Mouse (Mus musculus) heart, embryonic 15.5 days (tissue): ENCODE results near the gene Cnih1. TPM values are rescaled to one million over a fixed set of nuclear protein-coding genes. Genes with fewer than 3 reads are reported as not detected.

Source experiments
- ATAC-seq: fragments of 200-750 bp; cut with Nextera tagmentation; replicated peaks from 2 replicates; pipeline ENCODE4 v1.8.0; 2017; ENCODE audit warnings: low read depth, moderate TSS enrichment; ENCODE audit not compliant: insufficient number of reproducible peaks, insufficient read depth, low FRiP score
- H3K27ac ChIP-seq: fragments of 300-500 bp; sonication (generic); 2 replicates; pipeline ENCODE4 v1.5.1; 2015; ENCODE audit warnings: mild to moderate bottlenecking, inconsistent platforms
- H3K27me3 ChIP-seq: fragments of 300-500 bp; sonication (generic); 2 replicates; pipeline ENCODE4 v1.6.1; 2015; ENCODE audit warnings: inconsistent platforms
- H3K36me3 ChIP-seq: fragments of 300-500 bp; sonication (generic); 2 replicates; pipeline ENCODE4 v1.6.1; 2015; ENCODE audit warnings: mild to moderate bottlenecking, inconsistent platforms
- H3K4me1 ChIP-seq: fragments of 300-500 bp; sonication (generic); replicated peaks from 2 replicates; pipeline ENCODE4 v1.6.1; 2015; ENCODE audit warnings: inconsistent platforms
- H3K4me2 ChIP-seq: fragments of 300-500 bp; sonication (generic); 2 replicates; pipeline ENCODE4 v1.6.1; 2015; ENCODE audit warnings: inconsistent platforms, mild to moderate bottlenecking, moderate library complexity
- H3K4me3 ChIP-seq: fragments of 300-500 bp; sonication (generic); 2 replicates; pipeline ENCODE4 v1.5.1; 2015; ENCODE audit warnings: mild to moderate bottlenecking, inconsistent platforms
- H3K9ac ChIP-seq: fragments of 300-500 bp; sonication (generic); 2 replicates; pipeline ENCODE4 v1.6.1; 2015; ENCODE audit warnings: mild to moderate bottlenecking, inconsistent platforms
- H3K9me3 ChIP-seq: fragments of 300-500 bp; sonication (generic); replicated peaks from 2 replicates; pipeline ENCODE4 v1.6.1; 2016; ENCODE audit warnings: inconsistent platforms
- WGBS: fragments of 180-500 bp; shearing (Covaris S2); methylation state at CpG from one replicate; pipeline ENCODE4 v1.1.7; 2015; ENCODE audit warnings: mixed read lengths; 5-methylcytosine and 5-hydroxymethylcytosine counted together
- polyA plus RNA-seq: library from polyadenylated mRNA; unstranded; fragments of >200 nt; fragmentation: Nextera tagmentation; extraction: Ambion mirVana; gene quantifications from 2 replicates; pipeline ENCODE4 v1.2.1, GENCODE M21; 2015

The Cnih1 gene
- polyA plus RNA-seq, 1 experiment from 2014 or later, result 140 TPM

- Histone ChIP-seq H3K27ac (no peak overlapping the region), H3K27me3 (no peaks in the 10 kb centered on the region), H3K9me3 (no peaks in the 10 kb centered on the region), H3K9ac (no peak overlapping the region), H3K4me1 (peaks cover 15% of the 10 kb centered on the region), H3K4me2 (no peak overlapping the region), H3K4me3 (no peak overlapping the region), H3K36me3 (peaks cover 13% of the 10 kb centered on the region; the same call in 1 of the 2 replicates)
- 86% methylated on average over 8 of the region's 8 CpGs for WGBS
- ATAC-seq, result no peak
These were observed 28.9 kb upstream of the Cnih1 start for GRCm38 (mm10) chr14:46816916-46817622.

DNA sequence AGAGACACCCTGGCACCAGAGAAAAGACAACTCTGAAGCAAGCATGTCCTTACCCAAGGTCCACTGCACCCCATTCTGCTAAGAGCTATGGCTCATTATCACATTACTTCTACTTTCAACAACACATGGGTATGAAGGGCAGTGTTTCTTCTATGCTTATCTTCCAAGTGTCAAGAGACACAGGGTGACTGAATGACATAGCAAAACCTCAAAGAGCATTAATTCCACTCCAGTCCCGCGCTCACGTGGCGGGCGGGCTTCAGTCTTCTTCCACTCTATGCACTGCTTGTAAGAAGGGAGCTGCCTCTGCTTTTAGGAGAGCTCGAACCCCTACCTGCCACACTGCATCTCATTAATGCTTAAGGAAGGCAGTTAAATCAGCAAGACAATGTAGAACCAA is 27.4 kb upstream of the Cnih1 start:
- Histone ChIP-seq H3K4me2 (no peak overlapping the region), H3K36me3 (peaks cover 24% of the 10 kb centered on the region)

DNA sequence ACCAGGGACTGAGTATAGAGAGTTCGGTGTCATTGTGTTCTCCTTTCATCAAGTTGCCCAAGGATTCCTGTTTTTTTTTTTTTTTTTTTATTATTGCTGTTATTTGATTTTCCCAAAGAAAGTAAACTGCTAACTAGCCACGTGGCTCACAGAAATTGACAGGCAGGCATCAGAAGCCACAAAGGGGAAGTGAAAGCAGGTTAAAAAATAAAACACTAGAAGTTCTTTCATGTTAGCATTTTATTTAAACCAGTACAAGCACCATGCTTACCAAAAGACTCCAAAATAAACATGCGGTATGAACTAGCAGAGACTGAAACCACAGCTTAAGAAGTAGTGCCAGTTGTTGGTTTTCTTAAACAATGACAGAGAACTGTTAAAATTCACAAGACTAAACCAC is 19.7 kb upstream of the Cnih1 start:
- WGBS, result 75% methylated on average over 3 of the region's 3 CpGs
- Histone ChIP-seq H3K36me3 (peaks cover 31% of the 10 kb centered on the region), H3K27me3 (no peaks in the 10 kb centered on the region), H3K4me1 (no peaks in the 10 kb centered on the region), H3K27ac (no peak overlapping the region), H3K9me3 (no peaks in the 10 kb centered on the region), H3K4me3 (no peak overlapping the region), H3K9ac (no peak overlapping the region), H3K4me2 (no peak overlapping the region)
- ATAC-seq, result no peak

More for the DNA sequence above, 27.4 kb upstream of the Cnih1 start:
- no peak overlapping the region for H3K27ac ChIP-seq
- ATAC-seq, result no peak
- no peaks in the 10 kb centered on the region for H3K27me3 ChIP-seq
- H3K4me3 ChIP-seq, result no peak overlapping the region
- H3K9ac ChIP-seq, result no peak overlapping the region
- 64% methylated on average over 6 of the region's 6 CpGs for WGBS
- H3K4me1 ChIP-seq, result peaks cover 10% of the 10 kb centered on the region
- no peaks in the 10 kb centered on the region for H3K9me3 ChIP-seq

GRCm38 (mm10) chr14:46806186-46806585 is 18.0 kb upstream of the Cnih1 start:
- Histone ChIP-seq H3K27ac (no peak overlapping the region), H3K9ac (no peak overlapping the region), H3K4me2 (no peak overlapping the region), H3K4me1 (no peaks in the 10 kb centered on the region), H3K36me3 (peaks cover 22% of the 10 kb centered on the region), H3K4me3 (no peak overlapping the region), H3K27me3 (no peaks in the 10 kb centered on the region), H3K9me3 (no peaks in the 10 kb centered on the region)
- 74% methylated on average over 5 of the region's 5 CpGs for WGBS
- ATAC-seq, result no peak

GRCm38 (mm10) chr14:46803791-46804190 is 15.6 kb upstream of the Cnih1 start:
- Histone ChIP-seq H3K9ac (no peak overlapping the region), H3K4me2 (no peak overlapping the region), H3K9me3 (no peaks in the 10 kb centered on the region), H3K27me3 (no peaks in the 10 kb centered on the region), H3K27ac (no peak overlapping the region), H3K36me3 (peaks cover 4% of the 10 kb centered on the region; the same call in 1 of the 2 replicates), H3K4me3 (no peak overlapping the region), H3K4me1 (no peaks in the 10 kb centered on the region)
- 67% methylated on average over 1 of the region's 1 CpGs for WGBS
- ATAC-seq, result no peak

DNA sequence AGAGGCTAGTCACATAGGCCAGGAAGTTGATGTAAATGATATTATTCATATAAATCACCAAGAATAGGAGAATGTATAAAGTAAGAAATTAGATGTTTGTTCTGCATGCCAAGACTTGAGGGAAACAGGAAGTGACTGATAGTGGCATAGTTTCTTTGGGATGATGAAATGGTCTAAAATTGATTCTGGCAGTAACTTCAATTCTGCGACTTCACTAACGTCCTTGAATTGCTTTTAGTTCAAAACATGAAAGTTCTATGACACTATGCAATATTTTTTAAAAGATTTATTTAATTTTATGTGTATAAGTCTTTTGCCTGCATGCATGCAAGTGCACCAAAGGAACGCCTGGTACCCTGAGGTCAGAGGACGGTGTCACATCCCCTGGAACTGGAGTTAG is 15.0 kb upstream of the Cnih1 start:
- H3K36me3 ChIP-seq, result peaks cover 3% of the 10 kb centered on the region; the same call in 1 of the 2 replicates
- H3K4me2 ChIP-seq, result no peak overlapping the region
- no peak overlapping the region for H3K4me3 ChIP-seq
- H3K27me3 ChIP-seq, result no peaks in the 10 kb centered on the region
- no peak overlapping the region for H3K27ac ChIP-seq
- ATAC-seq, result no peak
- WGBS, result 81% methylated on average over 4 of the region's 4 CpGs
- no peak overlapping the region for H3K9ac ChIP-seq
- H3K9me3 ChIP-seq, result no peaks in the 10 kb centered on the region
- no peaks in the 10 kb centered on the region for H3K4me1 ChIP-seq

GRCm38 (mm10) chr14:46800684-46801345 is 12.6 kb upstream of the Cnih1 start:
- no peaks in the 10 kb centered on the region for H3K4me1 ChIP-seq
- H3K36me3 ChIP-seq, result no peaks in the 10 kb centered on the region
- no peak overlapping the region for H3K27ac ChIP-seq
- no peak overlapping the region for H3K4me3 ChIP-seq
- WGBS, result 51% methylated on average over 3 of the region's 3 CpGs
- no peaks in the 10 kb centered on the region for H3K9me3 ChIP-seq
- no peak overlapping the region for H3K9ac ChIP-seq
- no peak overlapping the region for H3K4me2 ChIP-seq
- ATAC-seq, result no peak
- H3K27me3 ChIP-seq, result no peaks in the 10 kb centered on the region

- Histone ChIP-seq H3K9me3 (no peaks in the 10 kb centered on the region), H3K27ac (no peak overlapping the region)
- 84% methylated on average over 5 of the region's 5 CpGs for WGBS
These were observed 5.9 kb upstream of the Cnih1 start for GRCm38 (mm10) chr14:46794157-46794556.

GRCm38 (mm10) chr14:46790723-46791122 is 2.5 kb upstream of the Cnih1 start:
- H3K4me2 ChIP-seq, result no peak overlapping the region
- no peak overlapping the region for H3K27ac ChIP-seq
- peaks cover 17% of the 10 kb centered on the region for H3K4me1 ChIP-seq
- H3K27me3 ChIP-seq, result no peaks in the 10 kb centered on the region
- ATAC-seq, result no peak
- no peaks in the 10 kb centered on the region for H3K9me3 ChIP-seq
- H3K36me3 ChIP-seq, result no peaks in the 10 kb centered on the region
- H3K9ac ChIP-seq, result no peak overlapping the region
- WGBS, result 88% methylated on average over 6 of the region's 6 CpGs
- no peak overlapping the region for H3K4me3 ChIP-seq

More at GRCm38 (mm10) chr14:46794157-46794556, 5.9 kb upstream of the Cnih1 start:
- no peak for ATAC-seq
- Histone ChIP-seq H3K4me3 (no peak overlapping the region), H3K9ac (no peak overlapping the region), H3K36me3 (no peaks in the 10 kb centered on the region), H3K27me3 (no peaks in the 10 kb centered on the region), H3K4me2 (no peak overlapping the region), H3K4me1 (peaks cover 1% of the 10 kb centered on the region; the same call in 1 of the 2 replicates)

DNA sequence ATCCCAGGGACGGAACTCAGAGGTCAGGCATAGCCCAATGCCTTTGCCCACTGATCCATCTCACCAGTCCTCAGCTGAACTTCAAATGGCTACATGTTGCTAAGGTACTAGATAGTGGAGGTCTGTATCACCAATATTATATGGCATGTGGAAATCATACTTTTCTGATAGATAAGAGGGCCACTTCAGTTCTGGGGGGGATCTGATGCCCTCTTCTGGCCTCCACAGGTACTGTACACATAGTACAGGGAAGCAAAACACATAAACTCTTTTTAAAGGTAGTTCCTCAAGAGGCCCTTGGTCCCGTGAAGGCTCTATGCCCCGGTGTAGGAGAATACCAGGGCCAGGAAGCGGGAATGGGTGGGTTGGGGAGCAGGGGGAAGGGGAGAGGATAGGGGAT is 2.1 kb upstream of the Cnih1 start:
- Histone ChIP-seq H3K27ac (no peak overlapping the region), H3K4me3 (no peak overlapping the region), H3K27me3 (no peaks in the 10 kb centered on the region), H3K9ac (no peak overlapping the region), H3K36me3 (no peaks in the 10 kb centered on the region), H3K4me1 (peaks cover 17% of the 10 kb centered on the region), H3K9me3 (no peaks in the 10 kb centered on the region), H3K4me2 (no peak overlapping the region)
- no peak for ATAC-seq
- WGBS, result 71% methylated on average over 4 of the region's 4 CpGs

- H3K4me1 ChIP-seq, result peaks cover 17% of the 10 kb centered on the region
- peak overlapping the region; percentile 63 for H3K4me2 ChIP-seq
- peak overlapping the region; percentile 97 for H3K27ac ChIP-seq
- no peak for ATAC-seq
- H3K9me3 ChIP-seq, result no peaks in the 10 kb centered on the region
- peak overlapping the region; percentile 87 for H3K4me3 ChIP-seq
- no peaks in the 10 kb centered on the region for H3K27me3 ChIP-seq
- peak overlapping the region; percentile 5 for H3K9ac ChIP-seq
- H3K36me3 ChIP-seq, result peaks cover 2% of the 10 kb centered on the region; the same call in 1 of the 2 replicates
- WGBS, result 13% methylated on average over 8 of the region's 8 CpGs
These were observed 292 bp upstream of the Cnih1 start for GRCm38 (mm10) chr14:46788505-46788901.

- H3K4me1 ChIP-seq, result peaks cover 17% of the 10 kb centered on the region
- WGBS, result under 1% methylated on average over 11 of the region's 11 CpGs
- H3K27me3 ChIP-seq, result no peaks in the 10 kb centered on the region
- H3K9me3 ChIP-seq, result no peaks in the 10 kb centered on the region
- peak overlapping the region; percentile 63 for H3K4me2 ChIP-seq
- peak overlapping the region; percentile 87 for H3K4me3 ChIP-seq
- no peak for ATAC-seq
- H3K36me3 ChIP-seq, result peaks cover 10% of the 10 kb centered on the region; the same call in 1 of the 2 replicates
- H3K9ac ChIP-seq, result peak overlapping the region; percentile 91
- H3K27ac ChIP-seq, result peak overlapping the region; percentile 97
These were observed 791 bp downstream of the Cnih1 start for GRCm38 (mm10) chr14:46787454-46787786.
